Mouse (Mus musculus): ENCODE data around the gene 1700029J07Rik. TPM values are rescaled to one million over a fixed set of nuclear protein-coding genes. Genes with fewer than 3 reads are reported as not detected.

Gene 1700029J07Rik
- polyA plus RNA-seq, 1 experiment from 2014 or later: 4.6 TPM

Other genes with a start within 250 kb of the 1700029J07Rik start
- gene Pdlim3, start 89.8 kb downstream of the 1700029J07Rik start, polyA plus RNA-seq (2014; fragmentation: Nextera tagmentation; extraction: Ambion mirVana): 162 and 164 TPM in 2 replicates
- gene Ccdc110, start 40.6 kb downstream of the 1700029J07Rik start, polyA plus RNA-seq (2014; fragmentation: Nextera tagmentation; extraction: Ambion mirVana): not detected in 2 replicates
- gene Ufsp2, start 276 bp upstream of the 1700029J07Rik start, polyA plus RNA-seq (2014; fragmentation: Nextera tagmentation; extraction: Ambion mirVana): 85.6 and 87.2 TPM in 2 replicates
- gene Lrp2bp, start 24.1 kb upstream of the 1700029J07Rik start, polyA plus RNA-seq (2014; fragmentation: Nextera tagmentation; extraction: Ambion mirVana): 0.67 and 0.71 TPM in 2 replicates
- gene Ankrd37, start 30.5 kb upstream of the 1700029J07Rik start, polyA plus RNA-seq (2014; fragmentation: Nextera tagmentation; extraction: Ambion mirVana): 24.2 and 26.2 TPM in 2 replicates
- gene Cfap97, start 176.5 kb upstream of the 1700029J07Rik start, polyA plus RNA-seq (2014; fragmentation: Nextera tagmentation; extraction: Ambion mirVana): 24.0 and 25.2 TPM in 2 replicates
- gene Snx25, start 176.9 kb upstream of the 1700029J07Rik start, polyA plus RNA-seq (2014; fragmentation: Nextera tagmentation; extraction: Ambion mirVana): 8.8 and 9.0 TPM in 2 replicates
- 480 and 481 TPM in 2 replicates for gene Slc25a4, start 236.0 kb upstream of the 1700029J07Rik start, polyA plus RNA-seq (2014; fragmentation: Nextera tagmentation; extraction: Ambion mirVana)

Data from stomach, embryonic 14.5 days (tissue).